Mouse (Mus musculus) embryonic facial prominence, embryonic 12.5 days (tissue): ENCODE measurements around the gene Snx12. TPM values are rescaled to one million over a fixed set of nuclear protein-coding genes. Genes with fewer than 3 reads are reported as not detected.

Experiments used
- ATAC-seq: fragments of 200-750 bp; cut with Nextera tagmentation; 2 replicates; pipeline ENCODE4 v1.8.0; 2017; ENCODE audit not compliant: insufficient number of reproducible peaks, insufficient read depth, low FRiP score, low TSS enrichment
- H3K27ac ChIP-seq: fragments of 300-500 bp; sonication (generic); 2 replicates; pipeline ENCODE4 v1.5.1; 2016; ENCODE audit warnings: mild to moderate bottlenecking
- H3K27me3 ChIP-seq: fragments of 300-500 bp; sonication (generic); 2 replicates; pipeline ENCODE4 v1.6.1; 2016; ENCODE audit warnings: mild to moderate bottlenecking, moderate library complexity
- H3K36me3 ChIP-seq: fragments of 300-500 bp; sonication (generic); 2 replicates; pipeline ENCODE4 v1.6.1; 2016; ENCODE audit warnings: mild to moderate bottlenecking
- H3K4me1 ChIP-seq: fragments of 300-500 bp; sonication (generic); 2 replicates; pipeline ENCODE4 v1.6.1; 2016
- H3K4me2 ChIP-seq: fragments of 300-500 bp; sonication (generic); replicated peaks from 2 replicates; pipeline ENCODE4 v1.6.1; 2016; ENCODE audit warnings: mild to moderate bottlenecking, moderate library complexity
- H3K4me3 ChIP-seq: fragments of 300-500 bp; sonication (generic); 2 replicates; pipeline ENCODE4 v1.5.1; 2016; ENCODE audit warnings: mild to moderate bottlenecking
- H3K9ac ChIP-seq: fragments of 300-500 bp; sonication (generic); 2 replicates; pipeline ENCODE4 v1.6.1; 2016; ENCODE audit warnings: mild to moderate bottlenecking, moderate library complexity
- H3K9me3 ChIP-seq: fragments of 300-500 bp; sonication (generic); 2 replicates; pipeline ENCODE4 v1.6.1; 2016; ENCODE audit warnings: mild to moderate bottlenecking, moderate library complexity
- WGBS: fragments of 180-500 bp; shearing (Covaris S2); methylation state at CpG from one replicate; pipeline ENCODE4 v1.1.7; 2016; 5-methylcytosine and 5-hydroxymethylcytosine counted together
- polyA plus RNA-seq: library from polyadenylated mRNA; unstranded; fragments of >200 nt; fragmentation: Nextera tagmentation; extraction: Ambion mirVana; gene quantifications from 2 replicates; pipeline ENCODE4 v1.2.1, GENCODE M21; 2016

Gene Snx12
- polyA plus RNA-seq, 1 experiment from 2014 or later, result 56.7 TPM

DNA sequence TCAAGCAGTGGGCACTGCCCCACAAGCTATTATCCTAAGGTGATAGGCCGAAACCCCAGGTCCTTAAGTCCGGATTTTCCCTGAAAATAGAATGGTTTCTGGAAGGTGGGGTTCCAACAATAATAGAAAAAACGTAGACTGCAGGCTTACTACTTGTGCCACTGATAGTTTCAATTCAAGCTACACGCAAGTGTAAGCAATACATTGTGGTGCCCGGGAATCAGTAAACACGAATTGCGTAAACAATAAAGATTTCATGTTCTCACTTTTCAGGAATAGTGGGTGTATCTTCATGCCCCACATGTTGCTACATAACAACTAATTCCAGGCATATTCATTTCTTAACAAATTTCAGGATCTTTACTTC, 416 bp upstream of the Snx12 start:
- Histone ChIP-seq H3K4me3 (peak overlapping the region; percentile 55), H3K36me3 (no peaks in the 10 kb centered on the region), H3K27ac (peak overlapping the region; percentile 41; the same call in 1 of the 2 replicates), H3K9ac (peak overlapping the region; percentile 24; the same call in 1 of the 2 replicates), H3K9me3 (no peaks in the 10 kb centered on the region), H3K4me1 (no peaks in the 10 kb centered on the region), H3K4me2 (peak overlapping the region; percentile 42), H3K27me3 (peaks cover 5% of the 10 kb centered on the region; the same call in 1 of the 2 replicates)
- WGBS, result 30% methylated on average over 7 of the region's 7 CpGs
- no peak for ATAC-seq

DNA sequence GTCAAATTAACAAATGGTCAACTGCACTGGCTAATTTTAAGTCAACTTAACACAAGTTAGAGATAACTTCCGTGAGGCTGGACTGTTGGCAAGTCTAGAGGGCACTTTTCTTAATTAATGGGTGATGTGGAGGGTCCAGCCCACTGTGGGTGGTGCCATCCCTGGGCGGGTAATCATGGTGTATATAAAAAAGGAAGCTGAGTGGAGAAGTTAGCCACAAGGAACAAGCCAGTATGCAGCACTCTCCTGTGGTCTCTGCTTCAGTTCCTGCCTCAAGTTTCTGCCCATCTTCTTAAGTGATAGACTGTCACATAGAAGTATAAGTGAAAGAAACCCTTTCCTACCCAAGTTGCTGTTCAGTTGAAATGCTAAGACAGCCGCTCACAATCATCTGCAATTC, 33.1 kb downstream of the Snx12 start:
- no peak for ATAC-seq
- Histone ChIP-seq H3K9ac (no peak overlapping the region), H3K9me3 (no peaks in the 10 kb centered on the region), H3K4me1 (no peaks in the 10 kb centered on the region), H3K36me3 (no peaks in the 10 kb centered on the region), H3K27me3 (no peaks in the 10 kb centered on the region), H3K27ac (no peak overlapping the region), H3K4me3 (no peak overlapping the region), H3K4me2 (no peak overlapping the region)
- WGBS, result 91% methylated on average over 3 of the region's 3 CpGs

GRCm38 (mm10) chrX:101187647-101188046, 34.7 kb downstream of the Snx12 start:
- Histone ChIP-seq H3K36me3 (no peaks in the 10 kb centered on the region), H3K4me2 (no peak overlapping the region), H3K4me1 (no peaks in the 10 kb centered on the region), H3K27me3 (no peaks in the 10 kb centered on the region), H3K9ac (no peak overlapping the region), H3K27ac (no peak overlapping the region), H3K4me3 (no peak overlapping the region), H3K9me3 (no peaks in the 10 kb centered on the region)
- 78% methylated on average over 1 of the region's 1 CpGs for WGBS
- ATAC-seq, result no peak

DNA sequence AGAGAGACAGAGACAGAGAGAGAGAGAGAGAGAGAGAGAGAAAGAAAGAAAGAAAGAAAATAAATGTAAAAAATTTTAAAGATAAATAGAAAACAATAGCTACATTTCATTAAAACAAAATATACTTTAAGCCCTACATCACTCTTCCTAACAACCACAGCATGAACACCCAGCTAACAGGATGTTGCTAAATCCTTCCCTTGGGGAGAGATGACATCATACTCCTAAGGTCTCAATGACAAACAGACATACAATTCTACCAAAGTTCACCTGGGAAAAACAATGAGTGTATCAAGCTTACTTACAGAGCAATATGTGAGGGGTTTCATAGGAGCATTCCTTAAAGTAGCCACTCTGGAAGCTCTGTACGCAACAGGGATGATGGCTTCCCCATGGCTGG, 49.0 kb downstream of the Snx12 start:
- Histone ChIP-seq H3K9me3 (no peaks in the 10 kb centered on the region), H3K4me3 (no peak overlapping the region), H3K9ac (no peak overlapping the region), H3K27me3 (0 out of 2 replicates have a peak, but pooled peaks cover 2% of the 10 kb centered on the region), H3K4me2 (no peak overlapping the region), H3K27ac (no peak overlapping the region), H3K4me1 (no peaks in the 10 kb centered on the region), H3K36me3 (no peaks in the 10 kb centered on the region)
- no peak for ATAC-seq
- 95% methylated on average over 1 of the region's 1 CpGs for WGBS

- 83% methylated on average over 2 of the region's 2 CpGs for WGBS
- Histone ChIP-seq H3K9ac (no peak overlapping the region), H3K27me3 (no peaks in the 10 kb centered on the region), H3K4me2 (no peak overlapping the region), H3K4me1 (no peaks in the 10 kb centered on the region), H3K27ac (no peak overlapping the region), H3K4me3 (no peak overlapping the region), H3K9me3 (no peaks in the 10 kb centered on the region), H3K36me3 (no peaks in the 10 kb centered on the region)
- no peak for ATAC-seq
These were observed 53.9 kb downstream of the Snx12 start for GRCm38 (mm10) chrX:101168425-101168824.

DNA sequence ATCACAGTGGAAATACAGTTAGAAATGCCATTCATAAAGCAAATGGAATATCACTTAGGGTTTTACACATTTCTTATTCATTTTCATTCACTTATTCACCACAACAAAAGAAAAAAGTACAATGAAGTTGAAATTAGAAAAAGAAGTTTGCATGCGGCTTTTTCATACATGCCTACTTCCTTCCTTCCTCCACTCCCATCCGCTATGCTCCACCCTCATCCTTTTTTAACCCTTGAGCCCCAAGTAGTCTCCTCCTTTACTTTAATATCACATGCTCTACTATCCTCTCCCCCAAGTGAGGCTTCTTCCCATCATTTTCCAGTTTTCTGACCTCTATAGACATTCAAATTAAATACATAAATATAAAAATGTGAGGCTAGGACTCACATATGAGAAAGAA, 58.6 kb downstream of the Snx12 start:
- no peaks in the 10 kb centered on the region for H3K9me3 ChIP-seq
- H3K4me1 ChIP-seq, result no peaks in the 10 kb centered on the region
- ATAC-seq, result no peak
- H3K9ac ChIP-seq, result no peak overlapping the region
- 0 out of 2 replicates have a peak, but pooled peaks cover 5% of the 10 kb centered on the region for H3K27me3 ChIP-seq
- H3K27ac ChIP-seq, result no peak overlapping the region
- no peaks in the 10 kb centered on the region for H3K36me3 ChIP-seq
- no peak overlapping the region for H3K4me2 ChIP-seq
- WGBS, result 78% methylated on average over 2 of the region's 2 CpGs
- H3K4me3 ChIP-seq, result no peak overlapping the region

- WGBS, result 91% methylated on average over 2 of the region's 3 CpGs
- Histone ChIP-seq H3K27me3 (0 out of 2 replicates have a peak, but pooled peaks cover 5% of the 10 kb centered on the region), H3K27ac (no peak overlapping the region), H3K9me3 (no peaks in the 10 kb centered on the region), H3K4me2 (no peak overlapping the region), H3K9ac (no peak overlapping the region), H3K4me1 (no peaks in the 10 kb centered on the region), H3K36me3 (no peaks in the 10 kb centered on the region), H3K4me3 (no peak overlapping the region)
- no peak for ATAC-seq
These were observed 59.1 kb downstream of the Snx12 start for GRCm38 (mm10) chrX:101163278-101163677.

- 91% methylated on average over 3 of the region's 3 CpGs for WGBS
- Histone ChIP-seq H3K4me2 (no peak overlapping the region), H3K9ac (no peak overlapping the region), H3K4me1 (no peaks in the 10 kb centered on the region), H3K27me3 (0 out of 2 replicates have a peak, but pooled peaks cover 5% of the 10 kb centered on the region), H3K9me3 (no peaks in the 10 kb centered on the region), H3K27ac (no peak overlapping the region), H3K36me3 (no peaks in the 10 kb centered on the region), H3K4me3 (no peak overlapping the region)
- ATAC-seq, result no peak
These were observed 59.8 kb downstream of the Snx12 start for GRCm38 (mm10) chrX:101162532-101162931.

DNA sequence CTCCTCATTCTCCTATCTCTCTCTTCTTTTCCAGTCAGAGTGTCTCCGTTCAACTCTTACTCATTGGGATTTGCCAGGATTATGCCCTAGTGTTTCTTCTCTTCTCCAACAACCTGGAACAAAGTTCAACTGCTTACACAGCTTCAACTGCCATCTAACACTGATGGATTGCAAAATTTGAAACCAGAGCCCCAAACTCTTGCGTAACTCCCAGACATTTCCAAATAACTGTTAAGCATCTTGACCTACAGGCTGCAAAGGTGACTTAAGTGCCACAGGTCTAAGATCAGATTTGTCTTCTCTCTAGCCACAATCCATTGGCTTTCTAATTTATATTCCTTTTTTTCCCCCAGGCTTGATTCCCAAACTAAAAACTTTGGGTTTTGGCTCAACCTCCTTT, 64.9 kb downstream of the Snx12 start:
- Histone ChIP-seq H3K4me2 (no peak overlapping the region), H3K36me3 (no peaks in the 10 kb centered on the region), H3K4me1 (peaks cover 2% of the 10 kb centered on the region; the same call in 1 of the 2 replicates), H3K27me3 (no peaks in the 10 kb centered on the region), H3K9ac (no peak overlapping the region), H3K4me3 (no peak overlapping the region), H3K9me3 (no peaks in the 10 kb centered on the region), H3K27ac (no peak overlapping the region)
- ATAC-seq, result no peak
- WGBS, result 83% methylated on average over 2 of the region's 2 CpGs

GRCm38 (mm10) chrX:101156369-101156768, 66.0 kb downstream of the Snx12 start:
- Histone ChIP-seq H3K4me2 (no peak overlapping the region; the same call in 1 of the 2 replicates), H3K27ac (no peak overlapping the region), H3K36me3 (no peaks in the 10 kb centered on the region), H3K27me3 (no peaks in the 10 kb centered on the region), H3K9me3 (no peaks in the 10 kb centered on the region), H3K4me3 (no peak overlapping the region), H3K9ac (no peak overlapping the region), H3K4me1 (peaks cover 2% of the 10 kb centered on the region; the same call in 1 of the 2 replicates)
- no peak for ATAC-seq
- 23% methylated on average over 5 of the region's 5 CpGs for WGBS

DNA sequence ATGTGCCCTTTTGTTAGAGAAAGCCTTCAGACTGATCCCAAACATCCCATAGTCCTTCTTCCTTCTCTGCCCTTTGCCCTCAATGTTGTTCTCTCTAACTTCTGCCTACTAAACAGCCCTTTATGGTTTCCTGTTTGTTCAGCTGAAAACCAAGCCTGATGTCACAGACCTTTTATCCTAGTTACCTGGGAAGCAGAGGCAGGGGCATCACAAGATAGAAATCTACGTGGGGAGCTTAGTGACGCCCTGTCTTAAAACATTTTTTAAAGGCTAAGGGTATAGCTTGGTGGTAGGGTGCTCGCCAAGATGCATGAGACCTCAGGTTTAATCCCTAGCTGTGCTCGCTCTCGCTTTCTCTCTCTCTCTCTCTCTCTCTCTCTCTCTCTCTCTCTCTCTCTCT, 74.9 kb downstream of the Snx12 start:
- H3K4me1 ChIP-seq, result no peaks in the 10 kb centered on the region
- H3K36me3 ChIP-seq, result no peaks in the 10 kb centered on the region
- no peak overlapping the region for H3K4me3 ChIP-seq
- H3K27ac ChIP-seq, result no peak overlapping the region
- H3K9ac ChIP-seq, result no peak overlapping the region
- no peaks in the 10 kb centered on the region for H3K27me3 ChIP-seq
- ATAC-seq, result no peak
- WGBS, result 64% methylated on average over 5 of the region's 5 CpGs
- no peaks in the 10 kb centered on the region for H3K9me3 ChIP-seq
- H3K4me2 ChIP-seq, result no peak overlapping the region

DNA sequence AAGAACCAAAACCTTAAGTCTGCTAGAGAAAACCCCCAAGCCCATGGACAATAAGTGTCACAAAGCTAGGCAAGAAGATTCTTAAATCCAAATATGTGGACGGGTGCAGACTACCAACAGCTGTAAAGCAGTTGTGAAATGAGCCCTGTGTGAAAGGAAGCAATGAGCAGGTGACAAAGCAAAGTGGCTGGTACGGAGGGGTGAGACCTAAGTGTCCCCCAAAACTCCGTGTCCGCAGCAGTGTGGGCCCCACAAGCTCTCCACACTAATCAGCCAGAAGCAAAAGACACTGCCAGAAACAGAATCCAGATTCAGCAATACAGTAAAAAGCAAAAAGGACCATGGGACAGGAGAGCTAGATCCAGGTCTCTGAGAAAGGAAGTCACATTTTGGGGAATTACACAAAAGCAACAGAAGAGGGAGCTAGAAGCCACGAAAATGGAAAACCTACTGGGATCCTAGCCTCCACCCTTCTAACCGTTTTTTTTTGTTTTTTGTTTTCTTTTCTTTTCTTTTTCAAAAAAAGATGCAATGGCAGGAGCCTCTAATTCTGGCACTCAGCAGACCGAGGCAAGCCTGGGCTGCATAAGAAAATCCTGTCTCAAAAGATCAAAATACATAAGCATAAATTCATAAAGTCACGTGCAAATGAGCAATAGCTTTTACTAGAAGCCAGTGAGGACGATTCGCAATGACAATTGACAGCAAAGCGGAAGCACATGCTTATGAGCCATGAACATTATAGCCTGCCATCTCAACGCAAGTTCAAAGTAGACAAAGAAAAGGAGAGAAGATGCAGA, 90.2 kb downstream of the Snx12 start:
- Histone ChIP-seq H3K27me3 (no peaks in the 10 kb centered on the region), H3K4me1 (no peaks in the 10 kb centered on the region), H3K4me3 (no peak overlapping the region), H3K36me3 (no peaks in the 10 kb centered on the region), H3K9me3 (no peaks in the 10 kb centered on the region), H3K4me2 (no peak overlapping the region), H3K27ac (no peak overlapping the region), H3K9ac (no peak overlapping the region)
- no peak for ATAC-seq
- WGBS, result 45% methylated on average over 12 of the region's 12 CpGs
